Mouse (Mus musculus) CH12.LX (cell line): ENCODE results near the gene Rora. TPM values are rescaled to one million over a fixed set of nuclear protein-coding genes. Genes with fewer than 3 reads are reported as not detected.

Source experiments
- DNase-seq: peaks from one replicate; pipeline ENCODE4 v3.0.0-alpha.2; 2013; ENCODE audit errors: extremely low read depth
- H3K27ac ChIP-seq: 2 replicates; pipeline ENCODE4 v1.5.1; 2012; ENCODE audit warnings: low read depth, mild to moderate bottlenecking, control low read depth, moderate library complexity; ENCODE audit not compliant: insufficient read depth
- H3K27me3 ChIP-seq: replicated peaks from 2 replicates; pipeline ENCODE3; 2012; ENCODE audit warnings: inconsistent platforms
- H3K36me3 ChIP-seq, 2 experiments: replicated peaks in 1 of 2; 2 replicates each; pipeline versions ENCODE3 to v1.6.1; 2012; ENCODE audit warnings: inconsistent platforms in 1 of 2, low read length in 1 of 2, mild to moderate bottlenecking in 1 of 2, mixed read lengths in 1 of 2, moderate library complexity in 1 of 2; ENCODE audit not compliant: control insufficient read depth in 1 of 2, insufficient read depth in 1 of 2
- H3K4me1 ChIP-seq, 2 experiments: 2 replicates each; pipeline ENCODE4 v1.6.1; 2012; ENCODE audit warnings: inconsistent platforms in 1 of 2, moderate library complexity in 1 of 2; ENCODE audit not compliant: insufficient read depth in 2 of 2, control insufficient read depth in 1 of 2
- H3K4me2 ChIP-seq: 2 replicates; pipeline ENCODE4 v1.6.1; 2012; ENCODE audit warnings: low read depth, mild to moderate bottlenecking, control low read depth; ENCODE audit not compliant: poor library complexity, insufficient read depth, severe bottlenecking
- H3K4me3 ChIP-seq, 3 experiments: fragments of 150-350 bp in 1 of 3; sonication (generic) in 1 of 3; replicated peaks in 1 of 3; 2 replicates each; pipeline versions ENCODE3 to v1.5.1; 2011 to 2012; ENCODE audit warnings: low read depth in 2 of 3, low read length in 2 of 3, mild to moderate bottlenecking in 2 of 3, moderate library complexity in 2 of 3, control low read depth in 1 of 3, improper control_type of control experiment in 1 of 3, inconsistent platforms in 1 of 3, mixed read lengths in 1 of 3; ENCODE audit not compliant: poor library complexity in 1 of 3
- H3K79me2 ChIP-seq: replicated peaks from 2 replicates; pipeline ENCODE4 v1.6.1; 2012; ENCODE audit warnings: mild to moderate bottlenecking, moderate library complexity; ENCODE audit not compliant: control insufficient read depth, poor library complexity, insufficient read depth, severe bottlenecking; ENCODE audit errors: extremely low read depth
- H3K9ac ChIP-seq: 2 replicates; pipeline ENCODE4 v1.6.1; 2012; ENCODE audit warnings: low read depth, mild to moderate bottlenecking, control low read depth, moderate library complexity; ENCODE audit not compliant: insufficient read depth
- H3K9me3 ChIP-seq: replicated peaks from 2 replicates; pipeline ENCODE3; 2012; ENCODE audit warnings: low read length, inconsistent platforms, mixed read lengths
- BHLHE40 ChIP-seq: IDR thresholded peaks from 2 replicates; pipeline ENCODE4 v1.6.1; 2011; ENCODE audit warnings: mild to moderate bottlenecking, low read depth, low read length, improper control_type of control experiment
- CHD1 ChIP-seq: IDR thresholded peaks from 2 replicates; pipeline ENCODE4 v1.6.1; 2012; ENCODE audit warnings: low read depth, low read length, improper control_type of control experiment, inconsistent platforms
- CHD2 ChIP-seq: IDR thresholded peaks from 2 replicates; pipeline ENCODE4 v1.6.1; 2011; ENCODE audit warnings: low read length, improper control_type of control experiment
- CTCF ChIP-seq, 2 experiments: IDR thresholded peaks in 1 of 2; conservative IDR thresholded peaks in 1 of 2; 2 replicates each; pipeline ENCODE4 v1.5.1; 2011 to 2012; ENCODE audit warnings: low read depth in 2 of 2, low read length in 2 of 2, improper control_type of control experiment in 1 of 2, inconsistent platforms in 1 of 2, mild to moderate bottlenecking in 1 of 2, moderate library complexity in 1 of 2
- E2F4 ChIP-seq: IDR thresholded peaks from 2 replicates; pipeline ENCODE4 v1.6.1; 2011; ENCODE audit warnings: low read depth, low read length, improper control_type of control experiment; ENCODE audit not compliant: insufficient replicate concordance
- ELF1 ChIP-seq: IDR thresholded peaks from 2 replicates; pipeline ENCODE4 v1.6.1; 2014; ENCODE audit warnings: low read depth, mild to moderate bottlenecking, inconsistent platforms, low read length, improper control_type of control experiment
- HCFC1 ChIP-seq: IDR thresholded peaks from 2 replicates; pipeline ENCODE4 v1.6.1; 2012; ENCODE audit warnings: low read depth, mild to moderate bottlenecking, inconsistent platforms, low read length, improper control_type of control experiment
- IRF4 ChIP-seq: IDR thresholded peaks from 2 replicates; pipeline ENCODE4 v1.6.1; 2014; ENCODE audit warnings: low read depth, mild to moderate bottlenecking, inconsistent platforms, low read length, improper control_type of control experiment
- JUN ChIP-seq: IDR thresholded peaks from 2 replicates; pipeline ENCODE4 v1.6.1; 2011; ENCODE audit warnings: low read depth, mild to moderate bottlenecking, low read length, improper control_type of control experiment, moderate library complexity; ENCODE audit not compliant: insufficient read depth
- MAFK ChIP-seq: IDR thresholded peaks from 2 replicates; pipeline ENCODE4 v1.6.1; 2011; ENCODE audit warnings: low read length, improper control_type of control experiment; ENCODE audit not compliant: insufficient replicate concordance
- MAZ ChIP-seq: IDR thresholded peaks from 2 replicates; pipeline ENCODE4 v1.6.1; 2012; ENCODE audit warnings: low read depth, mild to moderate bottlenecking, inconsistent platforms, low read length, improper control_type of control experiment, moderate library complexity
- NELFE ChIP-seq: IDR thresholded peaks from 2 replicates; pipeline ENCODE4 v1.6.1; 2011; ENCODE audit warnings: low read depth, low read length, improper control_type of control experiment
- NRF1 ChIP-seq: IDR thresholded peaks from 2 replicates; pipeline ENCODE4 v1.6.1; 2014; ENCODE audit warnings: low read depth, mild to moderate bottlenecking, inconsistent platforms, low read length, improper control_type of control experiment, moderate library complexity
- PAX5 ChIP-seq: IDR thresholded peaks from 2 replicates; pipeline ENCODE4 v1.6.1; 2012; ENCODE audit warnings: low read length, inconsistent platforms, mixed read lengths
- POLR2A ChIP-seq: IDR thresholded peaks from 2 replicates; pipeline ENCODE4 v1.6.1; 2011; ENCODE audit warnings: low read depth, mild to moderate bottlenecking, improper control_type of control experiment, low read length
- RAD21 ChIP-seq: IDR thresholded peaks from 2 replicates; pipeline ENCODE4 v1.6.1; 2011; ENCODE audit warnings: low read depth, mild to moderate bottlenecking, low read length, improper control_type of control experiment, moderate library complexity
- SIN3A ChIP-seq: IDR thresholded peaks from 2 replicates; pipeline ENCODE4 v1.6.1; 2012; ENCODE audit warnings: low read length, improper control_type of control experiment, inconsistent platforms
- USF2 ChIP-seq: conservative IDR thresholded peaks from 2 replicates; pipeline ENCODE4 v1.6.1; 2011; ENCODE audit warnings: low read depth, low read length, improper control_type of control experiment
- ZKSCAN1 ChIP-seq: IDR thresholded peaks from 2 replicates; pipeline ENCODE4 v1.6.1; 2012; ENCODE audit warnings: low read depth, inconsistent platforms, low read length, improper control_type of control experiment, borderline replicate concordance
- ZMIZ1 ChIP-seq: IDR thresholded peaks from 2 replicates; pipeline ENCODE4 v1.6.1; 2012; ENCODE audit warnings: low read depth, mild to moderate bottlenecking, inconsistent platforms, low read length, improper control_type of control experiment
- ZNF384 ChIP-seq: IDR thresholded peaks from 2 replicates; pipeline ENCODE4 v1.6.1; 2012; ENCODE audit warnings: low read depth, low read length, improper control_type of control experiment, inconsistent platforms
- dilution Hi-C: fragments of 300-500 bp; cut with MboI; formaldehyde crosslinking; loops from 2 replicates; pipeline ENCODE4 v1.14.3; 2020; ENCODE audit warnings: low sequenced_read_pairs; ENCODE audit not compliant: extremely low pct_unique_long_range_greater_than_20kb, extremely low pct_ligation_motif_present
- in situ Hi-C: fragments of 300-500 bp; cut with MboI; formaldehyde crosslinking; loops from 3 replicates; pipeline ENCODE4 v1.14.3; 2019; ENCODE audit warnings: low sequenced_read_pairs, low pct_ligation_motif_present, low pct_unique_long_range_greater_than_20kb, mixed read lengths
- polyA plus RNA-seq: library from polyadenylated mRNA; unstranded; fragments of >175 nt; gene quantifications from 2 replicates; pipeline ENCODE4 v1.2.1, GENCODE M21; 2012; ENCODE audit warnings: low read depth; ENCODE audit not compliant: insufficient read length
- total RNA-seq, 2 experiments: library from RNA; depleted of rRNA; stranded (reverse); fragments of 300-350 nt in 1 of 2; fragments of >200 nt in 1 of 2; gene quantifications; 2 replicates each; pipeline ENCODE4 v1.2.3; 2012 to 2014

Gene Rora
- total and polyA plus RNA-seq, 3 experiments: 0.36 to 0.66 (median 0.64) TPM

- H3K9me3 ChIP-seq: peaks cover 82% of the 10 kb centered on the region
- no peak overlapping the region for H3K4me3 ChIP-seq
- dilution Hi-C loops: no loop called here
- H3K79me2 ChIP-seq: no peaks in the 10 kb centered on the region
- in situ Hi-C loops: no loop called here
- no peaks in the 10 kb centered on the region for H3K4me1 ChIP-seq
- H3K27me3 ChIP-seq: no peaks in the 10 kb centered on the region
- no peak for DNase-seq
- TF ChIP-seq ELF1 (no peak), POLR2A (no peak), CHD2 (no peak), SIN3A (no peak), PAX5 (no peak), USF2 (no peak), IRF4 (no peak), MAZ (no peak), HCFC1 (no peak), ZKSCAN1 (no peak), NRF1 (no peak), MAFK (no peak), BHLHE40 (no peak), NELFE (no peak), JUN (no peak), CHD1 (no peak), RAD21 (no peak), E2F4 (no peak), ZNF384 (no peak)
- TF ChIP-seq, all 38 proteins: peak for 0
- Histone ChIP-seq H3K9ac (no peak overlapping the region), H3K36me3 (no peaks in the 10 kb centered on the region), H3K4me2 (no peak overlapping the region), H3K27ac (no peak overlapping the region)
These were observed 34.6 kb downstream of the Rora start for GRCm38 (mm10) chr9:68688151-68688550.

- H3K4me1 ChIP-seq: no peaks in the 10 kb centered on the region
- H3K79me2 ChIP-seq: no peaks in the 10 kb centered on the region
- H3K9me3 ChIP-seq: peaks cover 80% of the 10 kb centered on the region
- H3K36me3 ChIP-seq: no peaks in the 10 kb centered on the region
- no peaks in the 10 kb centered on the region for H3K27me3 ChIP-seq
- dilution Hi-C loops: no loop called here
- H3K9ac ChIP-seq: no peak overlapping the region
- no peak overlapping the region for H3K4me3 ChIP-seq
- DNase-seq: peak; percentile 3
- H3K4me2 ChIP-seq: no peak overlapping the region
- in situ Hi-C loops: no loop called here
- TF ChIP-seq CTCF (conservative IDR thresholded peaks at IDR 0.05 in 1 of 2, IDR thresholded peaks at IDR 0.05 in 1 of 2; ENCODE audit: low read depth in 2 of 2, low read length in 2 of 2) (peak; percentile 20 to 25; a peak in 2 of 4 replicates), ZMIZ1 (no peak)
- H3K27ac ChIP-seq: no peak overlapping the region
These were observed 35.8 kb downstream of the Rora start for GRCm38 (mm10) chr9:68689351-68689750.
